Mouse (Mus musculus): ENCODE data around the gene Pdzd8.

Gene Pdzd8

GRCm38 (mm10) chr19:59354906-59355305 lies 9.3 kb upstream of the Pdzd8 start:
- DNase-seq (ENCODE audit: low read depth, low spot score), result no peak

- DNase-seq (ENCODE audit: low read depth, low spot score), result no peak
These were observed 7.2 kb upstream of the Pdzd8 start for GRCm38 (mm10) chr19:59352760-59353159.

GRCm38 (mm10) chr19:59351151-59351889 lies 5.7 kb upstream of the Pdzd8 start:
- DNase-seq (ENCODE audit: low read depth, low spot score), result no peak

- no peak for DNase-seq (ENCODE audit: low read depth, low spot score)
These were observed 4.8 kb upstream of the Pdzd8 start for GRCm38 (mm10) chr19:59350273-59350903.

GRCm38 (mm10) chr19:59349329-59349960 lies 3.9 kb upstream of the Pdzd8 start:
- no peak for DNase-seq (ENCODE audit: low read depth, low spot score)

GRCm38 (mm10) chr19:59346325-59346724 lies 745 bp upstream of the Pdzd8 start:
- no peak for DNase-seq (ENCODE audit: low read depth, low spot score)

- DNase-seq (ENCODE audit: low read depth, low spot score), result peak; percentile 11
These were observed 411 bp downstream of the Pdzd8 start for GRCm38 (mm10) chr19:59345081-59345657.

GRCm38 (mm10) chr19:59344304-59344711 lies 1.3 kb downstream of the Pdzd8 start:
- peak; percentile 5 for DNase-seq (ENCODE audit: low read depth, low spot score)

- no peak for DNase-seq (ENCODE audit: low read depth, low spot score)
These were observed 2.6 kb downstream of the Pdzd8 start for GRCm38 (mm10) chr19:59342964-59343363.

GRCm38 (mm10) chr19:59339908-59340307 lies 5.7 kb downstream of the Pdzd8 start:
- no peak for DNase-seq (ENCODE audit: low read depth, low spot score)

- no peak for DNase-seq (ENCODE audit: low read depth, low spot score)
These were observed 7.5 kb downstream of the Pdzd8 start for GRCm38 (mm10) chr19:59337872-59338681.

GRCm38 (mm10) chr19:59336655-59337054 lies 8.9 kb downstream of the Pdzd8 start:
- DNase-seq (ENCODE audit: low read depth, low spot score), result no peak

- DNase-seq (ENCODE audit: low read depth, low spot score), result no peak
These were observed 14.8 kb downstream of the Pdzd8 start for GRCm38 (mm10) chr19:59330816-59331225.

GRCm38 (mm10) chr19:59321990-59322389 lies 23.6 kb downstream of the Pdzd8 start, which contains the start of gene Rps12-ps3:
Gene Rps12-ps3 (plus strand): TSS chr19:59322290.
- DNase-seq (ENCODE audit: low read depth, low spot score), result no peak

GRCm38 (mm10) chr19:59316571-59316970 lies 29.0 kb downstream of the Pdzd8 start:
- DNase-seq (ENCODE audit: low read depth, low spot score), result no peak

- no peak for DNase-seq (ENCODE audit: low read depth, low spot score)
These were observed 30.3 kb downstream of the Pdzd8 start for GRCm38 (mm10) chr19:59315308-59315707.

GRCm38 (mm10) chr19:59292183-59292839 lies 53.3 kb downstream of the Pdzd8 start:
- no peak for DNase-seq (ENCODE audit: low read depth, low spot score)

GRCm38 (mm10) chr19:59289811-59290210 lies 55.8 kb downstream of the Pdzd8 start:
- no peak for DNase-seq (ENCODE audit: low read depth, low spot score)

GRCm38 (mm10) chr19:59289042-59289441 lies 56.5 kb downstream of the Pdzd8 start:
- no peak for DNase-seq (ENCODE audit: low read depth, low spot score)

- no peak for DNase-seq (ENCODE audit: low read depth, low spot score)
These were observed 63.6 kb downstream of the Pdzd8 start for GRCm38 (mm10) chr19:59282001-59282400.

GRCm38 (mm10) chr19:59280841-59281240 lies 64.7 kb downstream of the Pdzd8 start:
- DNase-seq (ENCODE audit: low read depth, low spot score), result no peak
